Mouse (Mus musculus) right cerebral cortex, postnatal 10 days (tissue): Measurements from ENCODE around the gene Pdpr.
"Not testable (repeated sequence)": the region's sequence is repeated elsewhere in the genome, so short reads cannot be mapped to it uniquely, and the experiment has no call there.

Experiments used
- DNase-seq, 2 experiments: peaks; one replicate each; pipeline ENCODE4 v3.0.0; 2021; ENCODE audit warnings: low spot score in 2 of 2

Pdpr gene

GRCm38 (mm10) chr8:111090126-111090525 lies 4.3 kb upstream of the Pdpr start:
- peak; percentile 77 to 88 for DNase-seq

- no peak for DNase-seq
Observed at GRCm38 (mm10) chr8:111091706-111092105, 2.7 kb upstream of the Pdpr start.

GRCm38 (mm10) chr8:111092326-111092725 lies 2.1 kb upstream of the Pdpr start, which contains the start of gene Clec18a:
Gene Clec18a, minus strand, starts transcription at chr8:111092426.
- DNase-seq = not testable (repeated sequence)

- DNase-seq = peak in 1 of 2 experiments; percentile 38
Observed at GRCm38 (mm10) chr8:111094719-111095302, 381 bp downstream of the Pdpr start.

- DNase-seq = no peak
Observed at GRCm38 (mm10) chr8:111114891-111115290, 20.5 kb downstream of the Pdpr start.

- no peak for DNase-seq
Observed at GRCm38 (mm10) chr8:111119481-111119880, 25.1 kb downstream of the Pdpr start.

GRCm38 (mm10) chr8:111130756-111131155 lies 36.3 kb downstream of the Pdpr start:
- DNase-seq = no peak

GRCm38 (mm10) chr8:111142521-111142920 lies 48.1 kb downstream of the Pdpr start:
- no peak for DNase-seq

- peak; percentile 42 to 53 for DNase-seq
Observed at GRCm38 (mm10) chr8:111144901-111145459, 50.5 kb downstream of the Pdpr start.

GRCm38 (mm10) chr8:111145460-111146012 lies 51.1 kb downstream of the Pdpr start:
- peak; percentile 95 for DNase-seq

- no peak for DNase-seq
Observed at GRCm38 (mm10) chr8:111155721-111156436, 61.4 kb downstream of the Pdpr start.

GRCm38 (mm10) chr8:111157617-111158016 lies 63.2 kb downstream of the Pdpr start:
- DNase-seq = peak; percentile 49 to 62

GRCm38 (mm10) chr8:111171661-111172060 lies 77.2 kb downstream of the Pdpr start:
- no peak for DNase-seq

- peak; percentile 62 to 74 for DNase-seq
Observed at GRCm38 (mm10) chr8:111185472-111185947, 91.1 kb downstream of the Pdpr start.
